Mouse (Mus musculus): ENCODE measurements around the gene Siva1.

Gene Siva1

DNA sequence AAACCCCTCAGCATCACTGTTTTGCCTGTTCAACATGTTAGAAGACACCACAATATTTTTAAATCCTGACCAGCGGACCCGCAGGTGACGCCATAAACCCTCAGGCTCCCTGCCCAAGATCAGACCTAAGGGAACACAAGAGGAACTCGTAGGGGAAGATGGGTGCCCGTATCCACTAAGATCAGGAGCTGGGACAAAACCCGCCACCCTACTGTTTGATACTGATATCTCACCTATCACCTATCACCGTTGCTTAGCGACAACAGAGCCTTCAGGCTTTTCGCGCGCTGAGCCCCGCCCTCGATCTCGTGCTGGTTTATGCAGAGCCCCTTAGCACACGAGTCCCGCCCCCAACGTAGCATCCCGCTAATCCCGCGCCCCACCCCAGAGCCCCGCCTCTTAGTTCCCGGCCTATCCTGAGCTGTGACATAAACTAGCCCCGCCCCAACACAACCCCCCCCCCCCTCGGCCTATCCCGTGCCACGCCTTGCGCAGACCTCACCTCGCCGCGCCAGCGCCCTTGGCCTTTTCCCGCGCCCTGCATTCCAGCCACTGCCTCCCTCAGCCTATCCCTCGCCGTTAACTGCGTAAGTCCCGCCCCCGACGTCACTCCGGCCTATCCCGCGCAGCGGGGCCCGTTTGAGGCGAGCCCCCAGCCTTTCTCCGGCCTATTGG, at the start of gene Siva1:
TSS of gene Siva1 (plus strand) at position 500 of the 675 bp plus-strand sequence.
- peak; percentile 99 for DNase-seq

DNA sequence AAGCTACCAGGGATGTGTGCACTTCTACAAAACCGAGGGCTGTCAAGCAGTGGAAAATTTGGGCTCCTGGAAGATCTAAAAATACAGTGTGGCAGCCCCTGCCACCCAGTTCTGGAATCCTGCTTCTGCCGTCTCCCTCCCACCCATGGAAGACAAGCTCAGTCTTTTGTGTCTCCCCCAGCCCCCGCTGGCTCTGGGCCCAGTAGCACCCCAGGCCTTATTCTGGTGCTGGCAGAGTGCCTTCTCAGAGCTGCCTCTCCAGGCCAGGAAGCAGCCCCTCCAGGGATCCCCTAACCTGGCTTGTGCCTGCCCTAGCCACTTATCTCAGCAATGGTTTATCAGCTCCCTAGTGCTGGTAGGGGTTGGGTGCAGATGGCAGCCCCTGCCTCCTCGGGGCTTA, 49.5 kb upstream of the Siva1 start:
- no peak for DNase-seq

DNA sequence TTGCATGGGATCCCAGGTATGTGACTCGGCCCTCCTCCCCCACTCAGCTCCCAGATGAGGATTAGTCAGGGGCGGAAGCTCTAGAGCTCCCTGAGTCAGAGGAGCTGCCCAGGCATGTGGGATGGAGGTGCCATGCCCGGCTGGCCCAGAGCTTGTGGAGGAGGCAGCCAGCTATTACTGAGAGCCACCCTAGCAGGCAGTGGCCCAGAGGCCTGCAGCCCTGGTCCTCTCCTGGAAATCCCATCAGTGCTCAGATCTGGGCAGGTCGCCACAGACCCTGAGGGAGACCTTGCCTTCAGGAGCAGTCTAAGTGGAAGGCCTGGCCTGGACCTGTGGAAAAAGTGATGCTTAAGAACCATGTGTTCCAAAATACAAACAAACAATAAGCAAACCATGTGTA, 48.9 kb upstream of the Siva1 start:
- DNase-seq = no peak

DNA sequence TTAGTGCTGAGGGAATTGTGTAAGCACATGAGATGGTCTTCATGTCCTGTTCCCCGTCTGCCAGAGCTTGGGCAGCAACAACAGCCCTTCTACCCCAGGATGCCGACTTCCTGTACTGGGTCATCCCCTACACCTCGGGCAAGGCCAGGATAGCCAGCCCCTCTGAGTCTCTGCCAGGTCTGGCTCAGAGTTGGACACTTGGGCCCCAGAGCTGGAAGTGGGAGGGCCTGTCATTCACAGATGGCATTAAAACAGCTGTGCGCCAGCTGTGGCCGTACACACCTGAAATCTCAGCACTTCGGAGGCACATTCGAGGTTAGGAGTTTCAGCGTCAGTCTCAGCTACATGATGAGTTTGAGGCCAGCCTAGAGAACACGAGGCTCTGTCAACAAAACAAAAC, 48.0 kb upstream of the Siva1 start:
- no peak for DNase-seq

DNA sequence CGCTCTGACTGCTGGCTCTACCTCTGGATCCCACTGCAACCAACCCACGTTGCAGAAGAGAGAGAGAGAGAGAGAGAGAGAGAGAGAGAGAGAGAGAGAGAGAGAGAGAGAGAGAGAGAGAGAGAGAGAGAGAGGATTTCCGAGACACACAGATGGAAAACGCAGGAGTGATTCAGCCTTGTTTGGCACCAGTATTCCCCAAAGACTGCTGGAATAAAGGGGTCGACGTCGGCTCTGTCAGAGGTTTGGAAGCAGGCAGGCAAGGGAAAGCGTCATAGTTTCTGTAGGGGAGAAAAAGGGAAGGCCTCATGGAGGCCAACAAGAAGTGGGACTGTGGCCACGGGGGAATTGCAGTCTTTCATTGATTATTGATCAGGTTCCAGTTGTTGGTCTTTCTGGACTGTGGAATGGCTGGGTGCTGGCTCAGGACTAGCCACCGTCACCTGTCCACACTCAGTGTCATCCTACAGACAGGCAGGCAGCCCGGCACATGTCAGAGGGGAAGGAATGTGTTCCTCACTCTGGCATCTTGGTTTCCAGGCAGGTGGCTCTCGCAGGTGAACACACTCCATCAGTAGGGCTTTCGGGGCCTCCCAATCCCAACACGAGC, 47.5 kb upstream of the Siva1 start:
- DNase-seq = no peak

DNA sequence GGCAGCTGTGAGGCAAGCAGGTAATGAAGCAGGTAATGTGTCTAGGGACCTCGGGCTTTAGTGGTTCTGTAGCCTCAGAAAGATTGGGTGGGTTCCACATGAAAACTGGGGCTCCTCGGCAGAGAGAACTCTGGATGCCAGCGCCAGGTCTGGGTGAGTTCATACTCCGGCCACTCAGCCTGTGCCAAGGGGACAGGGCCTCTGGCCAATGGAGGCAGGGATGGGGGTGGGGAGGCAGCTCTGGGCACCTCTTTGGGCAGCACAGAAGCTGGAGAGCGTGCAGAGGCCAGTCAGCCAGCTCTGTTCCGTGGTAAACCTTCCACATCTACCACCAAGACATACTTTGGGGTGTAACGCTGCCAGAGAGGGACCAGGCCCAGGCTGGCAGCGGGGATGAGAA, 46.9 kb upstream of the Siva1 start:
- DNase-seq = no peak

DNA sequence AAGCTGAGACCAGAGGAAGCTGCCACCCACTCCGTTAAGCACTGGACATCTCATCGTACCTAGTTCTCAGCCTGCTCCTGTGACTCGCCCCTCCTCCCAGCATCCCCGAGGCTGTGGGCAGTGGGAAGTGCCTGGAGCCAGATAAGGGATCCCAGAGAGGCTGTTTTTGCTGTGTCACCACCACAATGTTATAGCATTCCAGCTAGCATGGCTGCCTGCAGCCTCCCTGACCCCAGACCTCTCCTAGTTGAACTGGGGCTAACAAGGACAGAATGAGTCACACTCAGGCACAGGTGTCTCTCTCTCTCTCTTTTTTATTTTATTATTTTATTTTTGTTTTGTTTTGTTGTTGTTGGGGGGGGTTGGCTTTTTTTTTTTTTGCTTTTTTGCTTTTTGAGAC, 45.3 kb upstream of the Siva1 start:
- DNase-seq = no peak

DNA sequence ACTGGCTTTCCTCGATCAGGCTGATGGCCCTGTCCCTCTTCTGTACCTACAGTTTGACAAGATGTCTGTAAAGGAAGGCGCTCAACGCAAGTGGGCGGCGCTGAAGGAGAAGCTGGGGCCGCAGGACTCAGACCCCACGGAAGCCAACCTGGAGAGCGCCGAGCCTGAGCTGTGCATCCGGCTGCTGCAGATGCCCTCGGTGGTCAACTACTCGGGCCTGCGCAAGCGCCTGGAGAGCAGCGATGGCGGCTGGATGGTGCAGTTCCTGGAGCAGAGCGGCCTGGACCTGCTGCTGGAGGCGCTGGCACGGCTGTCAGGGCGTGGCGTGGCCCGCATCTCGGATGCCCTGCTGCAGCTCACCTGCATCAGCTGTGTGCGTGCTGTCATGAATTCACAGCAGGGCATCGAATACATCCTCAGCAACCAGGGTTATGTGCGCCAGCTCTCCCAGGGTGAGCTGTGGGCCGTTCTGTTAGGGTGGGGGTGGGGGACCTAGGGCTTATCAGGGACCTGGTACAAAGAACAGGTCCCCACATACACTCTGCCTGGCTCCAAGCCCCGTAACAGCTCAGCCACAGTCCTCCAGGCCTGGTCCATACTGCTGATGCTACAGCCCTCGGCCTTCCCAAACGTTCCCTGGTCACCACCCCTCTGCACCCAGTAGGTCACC, 44.4 kb upstream of the Siva1 start:
- DNase-seq = no peak

DNA sequence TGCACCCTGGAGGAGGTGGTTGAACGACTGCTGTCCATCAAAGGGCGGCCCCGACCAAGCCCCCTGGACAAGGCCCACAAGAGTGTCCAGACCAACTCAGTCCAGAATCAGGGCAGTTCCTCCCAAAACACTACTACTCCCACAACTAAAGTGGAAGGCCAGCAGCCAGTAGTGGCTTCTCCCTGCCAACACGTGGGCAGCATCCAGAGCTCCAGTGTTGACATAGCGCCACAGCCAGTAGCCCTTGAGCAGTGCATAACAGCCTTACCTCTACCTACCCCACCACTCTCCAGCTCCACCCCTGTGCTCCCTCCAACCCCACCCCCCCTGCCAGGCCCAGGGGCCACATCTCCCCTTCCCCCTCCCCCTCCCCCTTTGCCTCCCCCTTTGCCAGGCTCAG, 40.5 kb upstream of the Siva1 start:
- DNase-seq = no peak

DNA sequence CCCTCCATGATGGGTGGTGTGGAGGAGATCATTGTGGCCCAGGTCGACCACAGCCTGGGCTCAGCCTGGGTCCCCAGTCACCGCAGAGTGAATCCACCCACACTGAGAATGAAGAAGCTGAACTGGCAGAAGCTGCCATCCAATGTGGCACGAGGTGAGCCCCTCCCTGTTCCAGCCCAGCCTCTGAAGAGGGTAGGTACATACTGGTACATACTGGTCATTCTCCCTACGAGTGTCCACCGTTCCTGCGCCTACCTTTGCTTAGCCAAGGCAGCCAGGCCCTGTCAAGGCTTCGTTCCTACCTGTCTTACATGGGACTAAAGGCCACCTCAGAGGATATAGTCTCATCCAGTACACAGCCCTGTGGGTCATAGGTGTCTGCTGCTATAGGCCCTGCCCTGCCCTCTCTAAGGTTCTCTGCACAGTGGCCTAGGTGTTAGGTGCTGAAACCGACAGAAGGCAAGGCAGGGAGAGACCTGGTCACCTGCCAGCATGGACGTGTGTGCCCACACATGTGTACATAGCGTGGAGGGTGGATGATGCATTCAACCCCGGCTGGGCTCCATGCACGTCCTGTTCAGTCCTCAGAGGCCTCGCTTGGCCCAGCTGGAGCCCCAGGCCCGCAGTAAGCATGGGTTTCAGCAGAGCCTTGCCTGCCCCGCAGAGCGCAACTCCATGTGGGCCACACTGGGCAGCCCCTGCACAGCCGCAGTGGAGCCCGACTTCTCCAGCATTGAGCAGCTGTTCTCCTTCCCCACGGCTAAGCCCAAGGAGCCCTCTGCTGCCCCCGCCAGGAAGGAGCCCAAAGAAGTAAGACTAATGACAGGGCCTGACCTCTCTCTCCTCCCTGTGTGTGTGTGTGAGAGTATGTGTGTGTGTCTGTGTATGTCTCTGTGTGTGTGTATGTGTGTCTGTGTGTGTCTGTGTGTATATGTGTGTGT, 39.5 kb upstream of the Siva1 start:
- peak; percentile 84 for DNase-seq

DNA sequence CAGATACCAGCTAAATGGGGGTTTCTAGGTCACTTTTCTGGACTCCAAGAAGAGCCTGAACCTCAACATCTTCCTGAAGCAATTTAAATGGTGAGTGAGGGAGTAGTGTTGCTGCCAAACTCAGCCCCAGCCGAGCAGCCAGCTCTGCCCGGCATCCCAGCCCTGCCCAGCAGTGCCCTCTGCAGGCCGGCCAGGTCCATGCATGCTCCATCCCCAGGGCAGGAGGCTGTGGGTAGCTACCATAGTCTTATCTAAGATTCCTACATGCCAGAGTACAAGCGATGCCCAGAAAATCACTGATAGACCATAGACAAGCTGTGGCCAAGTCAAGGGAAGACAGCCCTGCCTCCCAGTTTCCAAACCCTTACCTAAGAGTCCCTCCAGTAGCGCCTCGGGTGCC, 38.7 kb upstream of the Siva1 start:
- peak; percentile 69 for DNase-seq

DNA sequence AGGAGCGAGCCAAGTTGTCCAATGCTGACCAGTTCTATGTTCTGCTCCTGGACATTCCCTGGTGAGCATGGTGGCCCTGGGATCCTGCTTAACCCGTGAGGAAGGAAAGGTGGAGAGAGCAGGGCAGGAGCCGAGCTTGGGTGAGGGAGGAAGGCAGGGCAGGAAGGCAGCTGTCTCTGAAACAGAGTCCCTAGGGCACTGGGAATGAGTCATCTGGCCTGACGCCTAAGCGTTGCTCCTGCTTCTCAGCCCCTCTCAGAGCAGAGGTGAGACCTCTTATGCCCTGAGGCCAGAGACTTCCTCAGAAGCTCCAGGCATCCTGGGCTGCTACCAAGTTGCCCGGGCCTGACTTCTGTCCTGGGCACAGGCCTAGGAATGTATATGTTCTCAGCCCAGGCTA, 37.5 kb upstream of the Siva1 start:
- no peak for DNase-seq

DNA sequence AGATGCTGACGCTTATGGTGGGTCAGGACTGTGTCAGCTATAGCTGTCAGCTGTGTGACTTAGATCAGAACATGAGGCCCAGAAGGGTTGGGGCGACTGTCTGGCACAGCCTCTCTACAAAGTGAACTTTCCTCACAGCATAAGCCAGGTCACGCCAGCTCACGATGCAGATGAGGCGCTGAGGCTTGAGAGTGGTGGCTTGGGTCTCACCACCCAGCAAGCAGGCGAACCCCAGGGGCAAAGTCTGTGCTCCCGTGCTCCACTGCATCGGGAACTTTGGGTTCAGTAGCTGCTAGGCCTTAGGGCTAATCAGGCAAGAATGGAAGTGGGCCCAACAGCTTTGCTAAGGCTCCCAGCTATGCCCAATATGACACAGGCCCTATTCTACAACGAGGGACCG, 35.4 kb upstream of the Siva1 start:
- no peak for DNase-seq

DNA sequence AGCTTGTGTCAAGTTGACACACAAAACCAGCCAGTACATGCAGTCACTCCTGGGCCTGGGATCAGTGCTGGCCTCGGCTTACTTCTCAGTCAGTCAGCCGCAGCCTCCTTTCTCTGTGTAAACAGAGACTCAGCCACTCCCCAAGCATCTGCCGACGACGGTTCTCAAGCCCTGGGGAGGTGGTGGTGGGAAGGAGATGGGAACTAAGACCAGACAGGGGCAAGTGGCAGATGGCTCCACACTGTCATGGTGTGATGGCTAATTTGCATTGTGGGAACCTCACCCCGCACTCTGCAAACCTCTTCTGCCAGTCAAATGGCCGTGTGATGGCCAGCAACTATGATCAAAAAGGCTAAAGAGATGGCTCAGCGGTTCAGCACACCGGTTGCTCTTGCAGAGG, 27.8 kb upstream of the Siva1 start:
- DNase-seq = no peak

DNA sequence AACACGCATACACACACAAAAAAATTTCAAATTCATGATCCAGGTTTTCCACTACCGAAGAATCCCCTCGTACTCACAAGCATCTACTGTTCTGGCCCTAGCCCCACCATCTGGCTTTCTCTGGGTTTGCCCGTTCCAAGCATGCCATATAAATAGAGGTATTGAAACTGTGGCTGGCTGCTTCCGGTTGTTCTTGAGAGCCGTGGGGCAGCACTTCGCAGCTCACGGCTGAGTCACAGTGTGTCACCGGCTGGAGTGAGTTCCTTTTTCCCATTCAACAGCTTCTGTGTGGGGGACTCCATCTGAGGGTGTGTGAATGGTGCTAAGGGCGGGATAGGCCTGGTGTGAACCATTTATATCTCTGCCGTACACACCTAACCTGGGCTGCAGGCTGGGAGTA, 27.3 kb upstream of the Siva1 start:
- no peak for DNase-seq

DNA sequence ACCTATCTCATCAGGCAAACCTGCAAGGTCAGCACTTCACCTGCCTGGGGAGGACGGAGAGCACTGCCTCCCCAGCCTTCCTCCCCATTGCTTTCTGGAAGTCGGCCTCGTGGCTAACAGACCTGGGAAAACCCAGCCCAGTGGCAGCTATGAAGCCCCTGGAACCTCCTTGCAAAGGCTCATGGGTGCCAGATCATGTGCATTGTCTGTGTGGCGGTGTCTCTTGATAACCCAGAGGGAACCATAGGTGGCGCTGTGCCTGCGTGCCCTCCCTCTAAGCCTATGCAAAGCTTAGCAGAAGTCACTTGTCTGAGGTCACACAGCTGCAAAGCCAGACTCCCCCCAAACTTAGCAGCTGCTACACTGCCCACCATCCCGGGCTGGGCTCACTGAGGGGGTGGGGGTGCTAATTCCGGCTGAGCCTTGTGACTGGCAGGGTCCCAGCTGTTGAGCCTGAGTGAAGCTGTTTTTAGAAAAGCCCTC, 26.5 kb upstream of the Siva1 start:
- peak; percentile 89 for DNase-seq

DNA sequence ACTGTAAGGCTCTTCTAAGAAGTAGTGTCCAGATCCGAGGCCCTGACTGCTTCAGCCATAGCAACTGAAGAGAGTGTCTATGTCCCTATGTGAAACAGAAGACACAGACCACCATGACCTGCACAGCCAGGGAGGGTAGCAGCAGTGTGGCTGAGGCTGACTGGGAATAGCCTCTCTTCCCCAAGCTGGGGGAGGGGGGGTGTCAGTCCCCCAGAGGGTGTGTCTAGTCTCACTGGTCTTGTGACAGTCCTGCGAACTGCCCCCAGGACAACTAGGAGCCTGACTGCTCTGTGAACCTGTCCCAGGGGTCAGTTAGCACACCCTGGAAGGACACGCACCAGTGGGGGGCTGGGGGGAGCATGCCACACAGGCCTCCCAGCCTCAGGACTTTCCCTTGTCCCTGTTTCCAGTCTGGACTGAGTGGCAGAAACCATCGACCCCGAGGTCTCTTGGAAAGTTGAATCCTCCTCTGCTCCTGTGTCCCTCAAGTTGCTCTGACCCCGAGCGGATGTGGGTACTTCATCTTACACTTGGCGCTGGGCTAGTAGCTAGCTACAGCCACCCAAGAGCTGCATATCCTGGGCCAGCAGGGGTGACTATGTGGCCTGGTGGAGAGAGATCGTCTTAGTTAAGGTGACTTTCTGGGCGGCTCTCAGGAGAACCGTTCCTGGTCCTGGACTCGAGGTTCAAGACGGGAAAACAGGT, 25.3 kb upstream of the Siva1 start:
- DNase-seq = peak; percentile 32

DNA sequence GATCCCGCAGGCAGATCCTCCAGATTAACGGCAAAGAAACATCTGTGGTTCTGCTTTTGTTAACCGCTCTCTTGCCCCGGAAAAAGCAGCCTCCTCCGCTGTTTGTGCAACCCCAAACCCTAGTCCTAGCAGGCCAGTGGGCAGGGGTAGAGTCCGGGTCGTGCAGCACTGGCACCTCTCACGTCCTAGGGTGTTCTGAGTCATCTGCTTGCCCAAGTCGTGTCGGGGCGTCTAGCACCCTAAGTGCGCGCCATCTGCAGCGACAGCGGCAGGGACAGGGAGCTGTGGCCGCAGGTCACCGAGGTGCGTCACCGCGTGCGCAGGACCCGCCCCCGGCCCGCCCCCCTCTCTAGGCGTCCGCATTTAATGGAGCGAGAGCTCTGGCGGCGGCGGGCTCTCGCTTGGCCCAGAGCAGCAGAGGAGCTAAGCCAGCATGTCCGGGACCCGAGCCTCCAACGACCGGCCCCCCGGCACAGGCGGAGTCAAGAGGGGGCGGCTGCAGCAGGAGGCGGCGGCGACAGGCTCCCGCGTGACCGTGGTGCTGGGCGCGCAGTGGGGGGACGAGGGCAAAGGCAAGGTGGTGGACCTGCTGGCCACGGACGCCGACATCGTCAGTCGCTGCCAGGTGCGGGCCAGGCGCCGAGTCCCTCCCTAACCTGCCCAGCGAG, 24.7 kb upstream of the Siva1 start, which contains the start of gene Adssl1:
TSS of gene Adssl1 (plus strand) at position 360 of the 668 bp plus-strand sequence.
- peak; percentile 83 for DNase-seq

DNA sequence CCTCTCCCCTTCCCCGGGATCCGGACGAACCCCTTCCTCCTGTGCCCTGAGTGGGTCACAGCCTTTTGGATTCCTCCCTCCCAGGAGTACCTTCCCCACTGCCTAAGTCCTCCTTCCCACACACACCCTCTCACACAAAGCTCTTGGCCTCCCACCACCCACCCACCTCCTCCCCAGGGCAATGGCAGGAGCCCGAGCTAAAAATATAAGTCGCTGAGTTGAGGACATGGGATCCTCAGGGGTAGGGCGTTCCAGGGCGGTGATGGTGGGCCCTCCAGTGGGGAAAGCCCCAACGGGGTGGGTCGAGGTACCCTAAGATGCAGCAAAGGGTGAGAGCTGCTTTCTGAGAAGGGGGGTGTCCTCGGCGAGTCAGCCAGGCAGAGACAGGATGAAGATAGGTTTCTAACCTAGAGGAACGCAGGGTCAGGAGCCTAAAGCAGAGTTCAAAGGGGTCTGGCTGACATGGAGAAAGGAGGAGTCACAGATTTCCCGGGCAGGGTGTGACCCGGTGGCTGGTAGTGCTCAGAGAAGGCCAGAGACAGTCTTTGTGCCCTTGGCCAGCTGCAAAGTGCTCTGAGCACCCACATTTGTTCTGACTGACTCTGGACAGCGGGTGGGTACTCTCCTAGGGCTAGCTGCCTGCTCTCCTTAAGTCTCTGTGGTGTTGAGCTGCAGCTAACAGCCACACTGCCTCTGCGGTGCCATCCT, 24.0 kb upstream of the Siva1 start:
- DNase-seq = peak; percentile 34

DNA sequence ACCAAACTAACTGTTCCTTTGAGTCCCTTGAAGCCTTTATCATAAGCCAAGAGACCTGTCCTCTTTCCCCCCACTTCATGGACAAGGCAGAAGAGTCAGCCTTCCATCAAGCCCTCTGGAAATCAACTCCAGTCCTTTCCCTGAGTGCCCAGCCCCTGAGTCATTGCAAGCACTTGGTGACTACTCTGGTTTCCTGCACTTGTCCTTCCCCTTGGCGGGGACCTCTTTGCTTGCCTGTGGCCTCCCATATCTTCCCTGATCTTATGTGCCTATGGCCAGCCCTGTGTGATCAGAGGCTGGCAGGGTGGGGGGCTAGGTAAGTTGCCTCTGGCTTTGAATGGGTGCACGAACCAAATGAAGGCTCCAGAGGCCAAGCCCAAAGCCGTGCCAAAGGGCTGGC, 22.6 kb upstream of the Siva1 start:
- DNase-seq = no peak

DNA sequence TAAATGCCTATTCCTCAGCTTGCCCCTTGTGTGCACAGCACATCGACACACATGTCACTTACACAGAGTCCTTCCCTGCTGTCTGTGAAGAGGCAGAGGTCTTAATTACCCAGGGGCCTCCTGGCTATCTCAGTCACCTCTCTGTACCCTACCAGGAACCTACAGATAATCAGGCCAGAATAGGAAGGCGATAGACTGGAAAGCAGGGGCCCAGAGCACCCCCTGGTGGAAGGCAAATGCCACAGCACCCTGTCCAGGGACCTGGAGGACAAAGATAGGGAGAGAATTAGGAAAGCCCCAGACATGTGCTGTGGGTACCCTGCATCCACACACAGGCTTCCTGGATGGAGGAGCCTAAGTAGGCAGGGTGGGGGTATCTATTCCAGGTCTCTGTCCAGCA, 20.7 kb upstream of the Siva1 start:
- DNase-seq = peak; percentile 83

Measured in retina, postnatal 1 day (tissue).